Mouse (Mus musculus) megakaryocyte, adult 5-6 weeks (primary cell): ENCODE measurements around the gene Gak. TPM values are rescaled to one million over a fixed set of nuclear protein-coding genes. Genes with fewer than 3 reads are reported as not detected.

Experiments used
- ATAC-seq: 2 replicates; pipeline ENCODE4 v1.8.0; 2016; ENCODE audit warnings: mild to moderate bottlenecking, inconsistent platforms; ENCODE audit not compliant: poor library complexity, severe bottlenecking
- total RNA-seq, 2 experiments: library from RNA; stranded (forward) in 1 of 2; stranded (reverse) in 1 of 2; fragments of 153-499, 151-499 nt in 1 of 2; fragments of 221-1000, 200-1000 nt in 1 of 2; gene quantifications; 2 replicates each; pipeline versions ENCODE4 v1.2.3 to v1.2.4; 2015 to 2017

Gene Gak
- total RNA-seq, 2 experiments from 2014 or later: 78.9 to 120 TPM

DNA sequence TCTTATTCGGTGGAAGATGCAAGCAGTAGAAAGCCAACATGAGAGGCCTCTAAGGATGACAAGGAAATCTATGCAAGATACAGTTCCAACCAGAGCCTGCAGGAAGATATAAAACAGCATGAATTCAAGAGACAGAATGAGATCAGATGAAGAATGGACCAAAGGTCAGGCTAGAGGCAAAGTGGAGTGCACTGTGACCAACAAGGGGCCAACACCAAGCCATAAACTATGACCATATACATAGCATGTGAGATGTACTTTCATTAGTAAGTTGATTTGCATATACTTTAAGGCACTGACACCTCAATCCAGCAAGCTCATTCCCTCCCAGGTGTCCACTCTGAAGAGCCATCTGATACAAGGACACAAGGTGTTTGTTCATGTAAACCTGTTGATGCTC, 19.1 kb downstream of the Gak start:
- ATAC-seq: no peak

DNA sequence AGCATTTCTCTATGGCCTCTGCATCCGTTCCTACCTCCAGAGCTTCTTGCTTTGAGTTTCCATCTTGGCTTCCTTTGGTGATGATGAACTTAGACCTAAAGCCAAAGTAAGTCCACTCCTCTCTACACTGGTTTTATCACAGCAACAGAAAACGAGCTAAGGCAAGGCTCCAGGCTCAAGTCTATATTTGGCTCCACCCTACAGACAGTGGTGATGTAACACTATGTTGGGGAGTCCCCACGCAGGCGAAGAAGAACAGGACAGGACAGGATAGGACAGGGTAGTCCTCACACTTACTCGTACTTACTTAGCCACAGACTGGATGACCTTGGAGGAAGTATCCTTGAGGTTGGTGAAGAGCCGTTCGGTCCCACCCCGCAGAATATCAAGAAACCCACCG, 27.0 kb downstream of the Gak start:
- ATAC-seq: 0 out of 2 replicates have a peak, but pooled peaks have one; percentile 35

DNA sequence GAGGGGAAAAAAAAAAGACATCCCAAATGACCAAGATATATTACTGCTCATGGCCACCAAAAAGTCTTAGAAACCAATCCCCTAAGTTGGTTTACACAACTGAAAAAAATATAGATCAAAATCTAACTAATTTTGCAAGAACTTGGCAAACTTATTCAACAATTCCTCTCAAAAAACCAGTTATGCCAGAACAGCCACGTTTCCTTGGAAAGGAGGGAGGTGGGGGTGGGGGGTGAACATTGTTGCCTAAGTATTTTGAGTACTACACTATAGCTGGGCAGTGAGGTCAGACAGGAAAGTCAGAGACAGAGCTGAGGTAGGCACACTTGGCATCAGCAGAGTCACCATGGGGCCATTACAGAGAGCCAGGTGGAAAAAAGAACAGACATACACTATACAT, 29.6 kb downstream of the Gak start:
- no peak for ATAC-seq

DNA sequence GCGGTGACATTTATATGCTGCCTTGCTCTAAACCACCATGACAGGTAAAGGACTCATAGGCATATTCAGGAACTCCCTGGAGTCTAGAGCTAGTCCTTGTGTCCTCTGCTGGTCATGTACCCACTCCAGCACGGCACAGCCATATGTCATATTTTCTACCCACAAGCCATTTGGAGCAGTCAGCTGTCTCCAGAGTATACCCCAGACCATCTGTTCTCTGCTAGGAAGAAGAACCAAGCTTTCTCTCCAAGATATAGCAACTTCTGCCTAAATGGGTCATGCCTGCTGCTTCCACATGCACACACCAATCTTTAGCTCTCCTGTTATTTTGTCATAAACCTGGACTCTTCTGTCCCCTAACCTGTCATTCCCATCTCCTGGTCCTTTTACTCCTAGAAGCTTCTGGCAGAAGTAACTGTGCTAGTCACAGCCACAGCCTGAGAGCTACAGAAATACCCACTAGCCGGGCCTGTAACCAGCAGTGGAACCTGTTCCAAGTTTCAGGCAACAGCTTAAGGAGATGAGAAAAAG, 48.1 kb downstream of the Gak start:
- no peak for ATAC-seq

DNA sequence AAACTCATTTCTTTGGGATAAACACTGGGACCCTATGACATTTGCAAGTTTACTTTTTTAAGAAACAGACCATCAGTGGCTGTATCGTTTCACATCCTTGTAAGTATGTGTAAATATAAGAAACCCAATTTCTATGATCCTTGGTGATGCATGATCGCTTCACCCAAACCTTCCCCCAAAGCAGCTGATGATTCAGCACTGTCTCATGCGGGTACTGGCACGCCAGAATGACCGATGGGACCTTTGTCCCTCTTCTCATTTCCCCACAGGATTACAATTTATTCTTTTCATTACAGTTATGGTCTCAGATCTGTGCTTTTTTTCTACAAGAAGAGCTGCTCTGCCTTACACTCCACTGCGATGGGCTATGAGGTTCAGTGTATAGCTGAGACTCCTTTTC, 56.5 kb downstream of the Gak start:
- ATAC-seq: no peak

DNA sequence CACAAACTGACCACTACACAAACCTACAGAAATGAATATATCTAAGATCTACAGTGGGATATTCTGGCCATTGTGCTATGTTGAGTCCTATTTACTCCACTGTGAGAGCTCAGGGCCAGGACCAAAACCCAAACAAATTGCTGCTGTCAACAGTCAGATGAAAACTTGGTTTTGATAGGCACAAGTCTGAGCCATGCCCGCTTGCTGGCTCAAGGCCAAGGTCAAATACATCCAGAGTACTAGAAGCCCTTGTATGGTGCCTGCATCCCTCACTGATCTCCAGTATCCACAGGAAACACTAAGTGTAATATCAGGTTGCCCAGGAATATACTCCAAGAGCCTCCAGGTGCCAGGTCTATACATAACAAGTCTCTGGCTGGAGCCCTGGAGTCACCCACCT, 58.6 kb downstream of the Gak start:
- ATAC-seq: no peak

DNA sequence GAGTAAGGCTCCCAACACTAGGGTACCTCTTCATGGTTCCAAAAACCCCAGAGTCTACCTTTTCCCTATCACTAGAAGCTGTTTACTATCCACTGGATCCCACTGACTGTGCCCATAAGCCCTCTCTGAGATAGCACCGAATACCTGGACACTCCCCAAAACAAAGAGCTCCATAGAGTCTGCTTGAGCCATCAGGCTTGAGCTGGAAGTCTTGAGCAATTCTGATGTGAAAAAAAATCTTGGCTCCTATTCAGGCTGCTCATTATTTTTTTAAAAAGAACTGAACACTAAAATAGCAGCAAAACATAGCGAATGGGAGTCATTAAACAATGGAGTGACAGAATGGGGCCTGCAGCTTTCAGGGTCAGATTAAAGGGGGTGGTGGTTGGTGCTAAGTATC, 62.5 kb downstream of the Gak start:
- no peak for ATAC-seq

DNA sequence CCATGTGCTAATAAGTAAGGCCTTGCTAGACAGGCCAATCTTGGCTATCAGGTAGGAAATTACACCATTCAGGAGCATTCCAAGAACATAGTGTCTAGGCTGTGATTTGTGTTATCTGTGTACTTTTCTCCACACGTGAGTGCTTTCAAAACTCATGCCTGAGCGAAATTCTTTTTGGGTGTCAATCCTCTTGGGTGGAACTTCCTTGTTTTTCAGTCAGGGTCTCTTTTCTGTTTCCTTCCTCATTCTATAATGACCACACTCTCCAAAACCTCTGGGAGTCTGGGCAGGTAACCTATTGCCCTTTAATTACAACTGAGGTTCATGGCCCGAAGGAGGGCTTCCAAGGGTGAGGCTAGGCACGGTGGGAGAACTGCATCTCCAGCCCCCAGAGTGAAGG, 63.0 kb downstream of the Gak start:
- ATAC-seq: peak; percentile 36; the same call in 1 of the 2 replicates

DNA sequence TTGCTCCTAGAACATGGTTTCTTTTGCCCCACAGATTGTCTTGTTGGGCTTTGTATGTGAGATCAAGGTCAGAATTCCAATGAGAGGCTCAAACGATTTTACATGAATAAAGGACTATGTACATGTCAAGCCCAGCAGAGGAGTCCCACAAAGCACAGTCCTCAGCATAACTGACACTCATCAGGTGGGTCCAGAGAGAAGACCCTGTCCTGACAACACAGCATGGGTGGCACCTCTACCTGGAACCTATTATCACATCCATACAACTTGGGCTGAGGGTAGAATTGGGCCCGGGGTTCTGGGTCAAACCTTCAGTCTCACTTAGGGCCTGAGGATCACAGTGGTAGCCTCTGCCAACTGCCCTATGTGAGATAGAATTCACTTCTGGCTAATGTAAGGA, 64.2 kb downstream of the Gak start:
- ATAC-seq: no peak

DNA sequence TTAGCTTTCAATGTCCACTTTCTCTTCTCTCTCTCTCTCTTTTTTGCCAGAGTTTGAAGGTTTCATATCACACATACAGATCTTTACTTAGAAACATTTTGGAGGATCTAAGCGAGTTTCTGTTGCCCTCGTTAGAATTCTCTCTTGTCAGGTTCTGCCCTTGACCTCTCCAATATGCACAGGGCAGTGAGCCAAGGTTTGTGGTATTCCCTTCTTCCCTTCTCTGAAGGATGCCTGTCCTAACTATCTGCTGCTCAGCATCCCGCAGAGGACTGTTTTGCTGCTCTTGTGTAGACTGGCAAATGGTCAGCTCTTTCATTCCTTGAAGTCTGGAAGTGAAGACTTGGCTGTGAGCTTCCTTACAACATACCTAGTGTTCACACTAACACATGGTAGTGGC, 65.2 kb downstream of the Gak start:
- ATAC-seq: no peak

DNA sequence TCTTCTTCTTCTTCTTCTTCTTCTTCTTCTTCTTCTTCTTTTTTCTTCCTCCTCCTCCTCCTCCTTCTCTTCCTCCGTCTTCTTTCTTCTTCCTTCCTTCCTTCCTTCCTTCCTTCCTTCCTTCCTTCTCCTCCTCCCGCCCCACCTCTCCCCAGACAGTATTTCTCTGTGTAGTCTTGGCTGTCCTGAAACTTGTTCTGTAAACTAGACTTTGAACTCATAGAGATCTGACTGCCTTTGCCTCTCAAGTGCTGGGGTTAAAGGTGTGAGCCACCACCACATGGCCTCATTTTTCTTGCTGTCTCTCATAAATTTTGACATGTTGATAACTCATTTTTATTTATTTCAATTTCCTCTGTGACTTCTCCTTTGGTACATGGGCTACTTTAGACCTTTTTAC, 67.1 kb downstream of the Gak start:
- ATAC-seq: no peak

DNA sequence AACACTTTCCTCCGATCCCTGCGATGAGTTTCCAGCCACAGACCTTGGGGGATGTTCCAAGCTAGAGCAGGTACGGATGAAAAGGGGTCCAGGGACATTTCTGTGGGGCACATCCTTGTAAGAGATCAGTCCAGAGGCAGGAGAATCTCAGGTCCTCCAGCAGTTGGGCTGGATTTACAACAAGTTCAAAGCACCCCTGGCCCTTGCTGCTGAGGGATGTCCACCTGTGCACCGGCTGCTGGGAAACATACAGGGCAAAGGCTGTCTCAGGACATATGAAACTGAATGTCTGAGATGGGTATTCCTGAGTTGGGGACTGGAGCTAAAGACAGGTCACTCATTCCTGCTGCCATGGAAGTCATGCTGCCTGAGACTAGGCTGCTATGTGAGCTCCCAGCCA, 72.6 kb downstream of the Gak start:
- no peak for ATAC-seq

DNA sequence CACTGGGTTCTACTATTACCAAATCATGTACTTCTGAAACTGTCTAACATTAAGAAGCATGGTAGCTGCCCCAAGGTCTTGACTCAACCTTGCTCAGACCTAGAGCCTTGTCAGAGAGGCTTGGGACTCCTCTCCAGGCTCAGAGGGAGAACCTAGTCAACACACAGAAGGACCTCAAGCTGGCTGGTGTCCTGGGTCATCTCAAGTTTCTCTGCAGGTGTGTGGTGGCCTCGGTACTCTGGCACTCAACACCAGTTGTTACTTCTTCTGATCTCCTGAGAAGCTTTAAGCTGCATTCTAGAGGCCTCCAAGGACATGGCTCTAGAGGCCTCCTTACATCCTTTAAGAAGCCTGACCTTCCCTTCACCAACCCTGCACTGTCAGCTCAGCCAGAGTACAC, 75.5 kb downstream of the Gak start:
- ATAC-seq: no peak

DNA sequence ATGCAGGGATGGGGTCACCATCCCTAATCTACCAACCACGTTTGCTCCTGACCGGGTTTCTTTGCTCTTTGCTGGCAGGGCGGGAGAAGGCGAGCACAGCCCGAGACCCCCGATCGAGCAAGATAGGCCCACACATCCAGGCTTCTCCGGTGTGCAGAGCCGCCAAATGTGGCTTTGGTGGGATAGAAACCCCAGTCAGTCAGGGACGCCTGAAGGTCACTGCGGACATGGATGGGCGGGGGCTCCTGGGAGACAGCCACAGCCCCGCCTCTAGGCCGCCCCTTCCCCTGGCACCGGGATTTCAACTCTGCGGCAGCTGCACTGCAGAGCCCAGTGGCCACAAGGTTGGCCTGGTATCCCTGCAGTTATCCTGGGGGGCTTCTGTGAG, 79.4 kb downstream of the Gak start:
- ATAC-seq: no peak

DNA sequence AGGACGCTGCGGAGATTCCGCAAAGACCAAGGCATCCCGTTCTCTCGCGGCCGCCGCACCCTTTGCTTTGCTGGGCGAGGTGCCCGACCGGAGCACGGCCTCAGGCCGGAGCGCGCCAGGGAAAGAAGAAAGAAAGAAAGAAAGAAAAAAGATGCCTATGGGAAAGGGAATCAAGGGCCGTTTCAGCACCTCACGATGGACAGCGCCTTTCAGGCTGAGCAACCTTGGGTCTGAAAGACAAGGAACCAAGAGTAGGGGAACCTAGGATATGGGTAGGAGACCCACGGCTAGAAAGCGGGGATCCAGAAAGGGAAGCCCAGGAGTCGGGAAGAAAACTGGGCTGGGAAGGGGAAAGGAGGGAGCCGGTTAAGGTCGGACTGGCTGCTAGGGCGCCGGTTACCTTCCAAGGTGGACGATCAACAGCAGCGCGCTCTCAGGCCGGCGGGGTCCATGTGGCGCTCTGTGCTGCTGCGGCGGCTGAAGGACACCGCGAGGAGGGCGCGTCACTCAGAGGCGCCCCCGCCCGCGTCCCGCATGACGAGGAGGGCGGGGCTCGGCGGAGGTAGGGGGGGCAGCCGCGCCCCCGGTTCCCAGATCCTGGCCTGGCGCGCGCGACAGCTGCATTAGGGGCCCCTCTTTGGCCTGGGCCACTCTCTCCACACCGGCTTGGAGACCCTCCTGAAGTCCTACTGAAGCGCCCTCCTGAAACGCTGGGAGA, 79.9 kb downstream of the Gak start, which contains the start of gene Cplx1:
Gene Cplx1 (minus strand): TSS at position 536 of the 718 bp plus-strand sequence.
- ATAC-seq: no peak

DNA sequence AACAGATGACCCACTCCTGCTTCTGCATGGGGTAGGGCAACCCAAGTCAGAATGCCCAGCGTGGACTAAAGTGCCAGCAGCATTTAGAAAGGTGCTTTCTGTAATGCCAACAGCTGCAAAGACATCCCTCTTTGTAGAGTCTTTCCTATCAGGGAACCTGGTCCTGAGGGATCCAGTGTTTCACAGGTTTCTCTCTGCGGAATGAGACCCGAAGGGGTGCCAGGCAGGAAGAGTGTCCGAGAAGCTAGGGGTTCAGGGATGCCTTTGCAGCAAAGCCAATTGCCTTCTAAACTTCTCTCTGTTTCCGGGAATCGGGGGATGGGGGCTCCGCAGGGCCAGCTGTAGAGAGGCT, 80.4 kb downstream of the Gak start:
- ATAC-seq: no peak

DNA sequence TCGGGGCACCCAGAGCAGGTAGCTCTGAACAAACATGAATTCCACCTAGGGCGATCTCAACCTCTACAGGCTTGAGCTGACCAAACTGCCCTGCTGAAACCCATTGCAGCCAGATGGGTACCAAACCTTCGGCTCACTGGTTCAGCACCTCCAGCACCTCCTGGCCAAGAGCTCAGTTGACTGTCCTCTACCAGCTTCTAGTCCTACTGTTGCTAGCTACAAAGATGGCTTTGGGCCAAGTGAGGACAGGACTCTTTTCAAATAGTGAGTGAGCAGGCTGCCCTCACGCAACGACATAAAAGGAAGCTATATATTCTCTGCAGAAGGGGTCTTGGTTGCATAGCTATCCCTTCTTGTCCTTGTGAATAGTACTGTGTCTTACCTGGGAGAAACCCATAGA, 81.9 kb downstream of the Gak start:
- no peak for ATAC-seq

DNA sequence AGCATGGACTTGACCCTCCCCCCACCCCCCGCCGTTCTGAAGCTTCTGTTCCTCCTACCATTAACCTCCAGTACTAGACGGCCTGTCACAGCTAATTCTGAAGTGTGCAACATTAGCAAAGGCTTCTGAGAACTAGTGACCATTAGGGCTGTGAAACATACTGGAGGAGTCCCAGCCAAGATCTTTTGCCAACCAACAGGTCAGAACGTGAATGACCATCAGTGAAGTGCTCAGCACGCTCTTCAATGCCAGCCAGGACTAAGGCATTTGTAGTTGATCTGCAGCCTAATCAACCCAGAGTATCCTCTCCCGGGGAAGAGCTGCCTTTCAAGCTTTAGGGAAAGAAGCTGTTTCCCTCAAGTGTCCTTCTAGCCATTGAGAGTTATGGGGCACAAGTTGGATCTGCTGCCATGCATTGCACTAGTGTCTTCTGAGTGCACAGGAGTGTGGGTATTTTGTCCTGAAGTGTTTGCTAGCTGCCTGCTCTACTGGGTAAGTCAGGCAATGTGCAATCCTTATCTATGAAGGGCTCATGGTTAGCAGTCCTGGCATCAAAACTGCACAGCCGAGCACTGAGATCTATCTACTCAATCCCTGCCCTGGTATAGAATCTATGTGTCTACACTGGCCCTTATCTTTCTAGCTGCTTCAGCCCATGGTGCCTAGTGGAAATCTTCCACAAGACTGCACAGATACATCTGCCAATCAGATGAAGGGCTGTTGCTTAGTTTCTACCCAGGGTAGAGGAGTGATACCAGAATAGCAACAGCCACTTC, 85.9 kb downstream of the Gak start:
- ATAC-seq: no peak

DNA sequence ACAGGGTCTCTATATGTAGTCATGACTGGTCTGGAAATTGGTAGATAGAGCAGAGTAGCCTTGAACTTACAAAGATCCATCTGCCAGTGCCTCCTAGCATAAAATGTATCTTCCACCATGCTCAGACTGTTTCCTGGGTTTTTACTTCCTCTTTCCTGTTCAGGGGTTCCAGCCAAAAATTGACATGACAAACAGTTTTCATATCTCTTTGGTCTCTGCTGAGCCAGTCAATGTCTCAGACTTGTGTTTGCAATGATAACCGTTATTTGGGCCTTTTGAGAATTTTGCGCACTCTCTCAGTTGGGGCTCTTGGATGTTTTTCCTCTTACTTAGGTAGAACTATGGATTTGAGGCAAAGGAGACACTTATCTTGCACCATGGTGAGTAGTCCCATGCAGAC, 95.4 kb downstream of the Gak start:
- ATAC-seq: no peak

DNA sequence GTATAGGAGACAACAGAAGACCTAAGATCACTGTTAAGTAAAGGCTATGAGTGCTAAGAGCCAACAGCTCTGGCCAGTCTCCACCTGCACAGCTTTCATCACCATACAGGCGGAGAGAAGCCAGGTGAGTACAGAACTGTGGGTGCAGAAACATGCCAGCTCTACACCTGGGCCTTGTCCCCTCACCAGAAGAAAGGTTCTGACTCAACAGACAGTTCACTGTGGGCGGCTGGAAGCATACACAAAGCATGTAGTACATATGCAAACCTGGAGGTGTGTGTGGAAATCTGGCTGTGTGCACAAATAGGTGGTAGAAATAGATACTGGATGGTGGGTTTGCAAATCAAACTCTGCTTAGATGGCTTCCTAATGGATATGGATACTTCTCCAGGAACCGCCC, 107.0 kb downstream of the Gak start:
- no peak for ATAC-seq

DNA sequence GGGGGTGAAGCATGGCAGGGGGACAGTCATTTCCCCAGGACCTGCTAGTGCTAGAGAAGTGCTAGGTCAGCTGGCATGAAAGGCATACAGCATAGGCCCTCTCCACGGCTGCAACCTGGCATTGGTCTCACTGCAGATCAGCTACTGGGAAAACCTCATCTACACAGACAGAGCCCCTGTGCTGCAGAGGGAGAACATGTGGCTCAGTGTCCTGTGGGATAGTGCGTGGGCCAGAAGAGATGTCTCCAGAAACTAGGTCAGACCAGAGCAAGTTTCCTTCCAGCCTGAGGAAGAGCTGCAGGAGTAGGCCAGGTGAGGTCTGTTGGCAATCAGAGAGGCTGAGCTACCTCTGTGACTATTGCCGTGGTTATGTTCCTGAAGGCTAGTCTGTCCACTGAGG, 107.7 kb downstream of the Gak start:
- ATAC-seq: no peak

DNA sequence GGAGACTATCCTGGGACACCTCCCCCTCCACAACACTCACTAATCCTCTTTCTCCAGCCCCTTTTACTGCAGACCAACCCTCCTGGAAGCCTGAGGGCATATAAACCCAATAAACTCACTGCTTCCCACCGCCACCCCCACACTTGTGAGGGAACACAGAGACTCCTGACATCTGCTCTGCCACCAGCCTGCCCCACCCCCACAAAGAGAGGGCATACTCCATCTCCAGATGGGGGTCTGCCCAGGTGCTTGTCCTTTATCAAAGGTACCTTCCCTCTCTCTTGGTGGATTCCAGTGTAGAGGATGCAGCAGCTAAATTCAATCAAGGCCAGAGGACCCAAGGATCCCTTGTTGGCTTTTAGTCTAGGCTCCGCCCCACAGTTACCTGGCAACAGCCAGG, 108.5 kb downstream of the Gak start:
- ATAC-seq: no peak
